Mouse (Mus musculus): ENCODE measurements at regions not wholly inside any gene's neighbourhood (a gene's known extent, or its start where the extent isn't known, plus 50 kb on each side); places are given as distances from the start of the nearest gene placed in this dataset.

DNA sequence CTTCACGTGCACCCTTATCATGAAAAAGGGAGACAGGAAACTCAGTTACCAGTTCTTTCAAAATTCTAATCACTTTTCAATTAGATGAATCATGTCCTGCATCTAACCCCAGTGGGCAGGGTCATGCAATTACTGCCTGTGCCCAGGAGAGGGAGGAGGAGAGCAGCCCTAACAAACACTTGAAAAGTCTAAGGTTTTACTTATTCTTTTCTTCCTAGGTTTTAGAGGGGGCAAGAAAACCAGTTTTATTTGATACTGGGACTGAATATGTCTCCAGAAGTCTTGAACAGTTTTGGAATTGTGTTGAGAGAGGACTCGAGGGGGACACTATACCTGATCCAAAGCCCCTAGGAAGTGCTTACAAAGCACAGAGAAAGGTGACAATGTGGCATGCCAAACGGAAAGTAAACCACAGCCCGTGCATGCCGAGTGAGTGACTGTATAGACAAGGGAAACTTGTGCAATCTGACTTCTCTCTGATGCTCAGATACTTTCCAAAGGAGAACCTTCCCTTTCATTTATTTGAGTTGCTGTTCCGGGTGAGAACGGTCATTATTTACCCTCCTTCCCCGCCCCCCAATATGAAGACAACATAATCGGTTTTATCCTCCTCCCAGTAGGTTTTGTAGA is 135.8 kb downstream of the Pmp22 start:
- TF ChIP-seq POLR2AphosphoS2 (IDR thresholded peaks at IDR 0.05; ENCODE audit: insufficient read length, low read depth) (no peak), USF1 (IDR thresholded peaks at IDR 0.05; ENCODE audit: low read depth) (no peak), MAX (IDR thresholded peaks at IDR 0.05; ENCODE audit: low read depth) (no peak), MYOD1 (IDR thresholded peaks at IDR 0.05; ENCODE audit: control insufficient read depth in 1 of 3, insufficient read length in 2 of 3, low read depth in 2 of 3) (no peak), POLR2A (IDR thresholded peaks at IDR 0.05; ENCODE audit: insufficient read length, low read depth) (no peak), TCF12 (IDR thresholded peaks at IDR 0.05; ENCODE audit: insufficient read depth, poor library complexity, severe bottlenecking) (no peak), TCF3 (IDR thresholded peaks at IDR 0.05; ENCODE audit: insufficient read length, low read depth) (no peak), CEBPB (IDR thresholded peaks at IDR 0.05; ENCODE audit: insufficient read depth, poor library complexity, severe bottlenecking) (peak; percentile 28; the same call in 1 of the 2 replicates), E2F4 (IDR thresholded peaks at IDR 0.05; ENCODE audit: insufficient read depth) (no peak)

Measured in myocyte (in vitro differentiated cells).